Comparison of ENCODE assay signal across 8 mouse cellular contexts in the genomic region with DNA sequence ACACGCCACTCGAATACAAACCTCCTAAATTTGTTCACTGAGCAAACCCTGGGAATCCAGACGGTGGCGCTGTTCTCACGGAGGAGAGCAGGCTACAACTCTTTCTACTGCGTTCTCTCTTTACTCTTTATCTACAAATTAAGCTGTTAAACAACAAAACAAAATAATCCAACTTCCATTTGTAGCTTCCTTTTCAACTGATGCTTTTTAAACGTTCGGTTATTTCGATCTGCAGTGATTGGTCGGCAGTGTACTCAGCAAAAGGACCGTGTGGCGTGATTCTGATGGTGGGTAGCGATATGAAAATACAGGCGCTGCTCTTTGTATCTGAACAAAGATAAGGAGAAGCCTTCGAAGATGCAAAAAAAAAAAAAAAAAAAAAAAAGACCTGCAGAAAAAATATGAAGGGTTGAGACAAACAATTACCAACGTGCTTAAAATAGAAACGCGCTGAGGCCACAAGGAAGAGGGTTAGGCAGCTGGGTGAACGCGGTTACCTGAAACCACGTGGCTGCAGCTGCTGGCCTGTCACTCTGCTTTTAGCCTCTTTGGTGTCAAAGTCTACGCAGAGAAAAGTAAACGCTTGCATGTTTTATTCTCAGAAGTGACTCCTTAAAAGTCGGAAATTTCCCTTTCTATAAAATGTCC.
DNase-seq lines count a peak whose midpoint lies in the region; ATAC-seq and TF ChIP-seq lines count a peak whose summit lies in the region.

No protein-coding gene starts in this region.

- no peak for TF ChIP-seq POLR2A in olfactory bulb, adult 2 months (IDR thresholded peaks at IDR 0.05; ENCODE audit: insufficient read depth, low read depth, low read length)

- peak; percentile 69 to 72 for DNase-seq in B cell, adult 2 months
- DNase-seq in MEL-GATA-1-ER (ENCODE audit: extremely low read depth, low read depth): peak; percentile 57
- peak; percentile 54 to 75 for DNase-seq in cerebellum, postnatal 25 days
- peak; percentile 33 for DNase-seq in heart, adult 8-10 months (ENCODE audit: low spot score)
- DNase-seq in kidney, adult 9 months: peak; percentile 46
- no peak for DNase-seq in urinary bladder, postnatal 10 days (ENCODE audit: low spot score)

- H3K36me3 ChIP-seq in lung, embryonic 15.5 days: no peaks in the 10 kb centered on the region

- TF ChIP-seq CTCF in olfactory bulb, adult 2 months (IDR thresholded peaks at IDR 0.05; ENCODE audit: insufficient read depth, low read depth, low read length): no peak

- peak overlapping the region; percentile 32; the same call in 1 of the 2 replicates for H3K9ac ChIP-seq in lung, embryonic 15.5 days

- no peak overlapping the region for H3K27ac ChIP-seq in lung, embryonic 15.5 days
- no peak overlapping the region for H3K27ac ChIP-seq in olfactory bulb, adult 2 months (ENCODE audit: insufficient read depth, low read depth, low read length)

- 2% methylated on average over 24 of the region's 24 CpGs for WGBS in lung, embryonic 15.5 days
- WGBS in olfactory bulb, adult 2 months: 5% methylated on average over 24 of the region's 24 CpGs

- H3K27me3 ChIP-seq in lung, embryonic 15.5 days: no peaks in the 10 kb centered on the region

- peak overlapping the region; percentile 44 for H3K4me3 ChIP-seq in lung, embryonic 15.5 days
- peak overlapping the region; percentile 18; the same call in 1 of the 2 replicates for H3K4me3 ChIP-seq in olfactory bulb, adult 2 months (ENCODE audit: insufficient read depth, low read depth, low read length)

- peak overlapping the region; percentile 60 for H3K4me2 ChIP-seq in lung, embryonic 15.5 days

- no peaks in the 10 kb centered on the region for H3K9me3 ChIP-seq in lung, embryonic 15.5 days

- ATAC-seq in lung, embryonic 15.5 days (ENCODE audit: borderline replicate concordance, extremely low read depth, low FRiP score, low TSS enrichment): no peak

- H3K4me1 ChIP-seq in lung, embryonic 15.5 days: peaks cover 6% of the 10 kb centered on the region; the same call in 1 of the 2 replicates
- H3K4me1 ChIP-seq in olfactory bulb, adult 2 months (ENCODE audit: control insufficient read depth, insufficient read depth, low read length): peaks cover 4% of the 10 kb centered on the region
